Mouse (Mus musculus) liver, postnatal 0 days (tissue): ENCODE data around the gene Ethe1.

Source experiments
- CTCF ChIP-seq: sonication (generic); IDR thresholded peaks from 2 replicates; pipeline ENCODE4 v1.5.1; 2016; ENCODE audit warnings: antibody characterized with exemption, low read depth
- EP300 ChIP-seq: IDR thresholded peaks from 2 replicates; pipeline ENCODE4 v1.6.1; 2016; ENCODE audit warnings: antibody characterized with exemption, low read depth, mild to moderate bottlenecking

DNA sequence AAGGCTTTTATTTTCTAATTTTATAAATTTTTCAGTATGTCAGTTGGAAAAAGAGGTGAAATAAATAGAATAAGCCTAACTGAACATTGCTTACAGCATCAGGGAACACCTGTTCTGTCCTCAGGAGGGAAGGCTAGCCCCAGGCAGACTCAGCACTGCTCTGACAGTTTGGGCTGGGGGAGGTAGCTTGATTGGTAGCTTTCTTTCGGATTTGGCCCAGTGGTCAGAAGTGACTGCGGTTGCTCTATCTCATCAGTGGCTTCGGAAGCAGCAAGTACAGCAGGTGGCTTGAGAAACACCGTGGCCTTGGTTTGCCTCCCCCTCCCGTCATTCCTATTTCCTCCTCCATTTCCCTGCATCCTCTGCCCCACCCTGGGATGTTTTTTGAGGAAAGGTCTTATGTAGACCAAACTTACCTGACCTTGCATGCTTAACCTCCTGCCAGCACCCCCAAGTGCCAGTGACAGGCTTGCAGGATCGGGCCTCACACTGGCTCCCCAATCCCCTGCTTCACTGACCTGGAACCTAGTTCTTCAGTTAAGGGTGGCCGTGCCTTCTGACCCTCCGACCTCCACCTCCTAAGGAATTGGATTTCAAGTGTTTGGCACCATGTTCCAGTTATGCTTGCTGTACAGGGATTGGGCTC lies 24.0 kb upstream of the Ethe1 start:
- TF ChIP-seq CTCF = no peak
- no peak for TF ChIP-seq EP300
